Mouse (Mus musculus) midbrain, embryonic 15.5 days (tissue): ENCODE results near the gene P2ry14. TPM values are rescaled to one million over a fixed set of nuclear protein-coding genes. Genes with fewer than 3 reads are reported as not detected.

ENCODE experiments used
- ATAC-seq: fragments of 200-750 bp; cut with Nextera tagmentation; replicated peaks from 2 replicates; pipeline ENCODE4 v1.8.0; 2017; ENCODE audit warnings: moderate TSS enrichment
- H3K27ac ChIP-seq: fragments of 300-500 bp; sonication (generic); 2 replicates; pipeline ENCODE4 v1.5.1; 2015; ENCODE audit warnings: mild to moderate bottlenecking, inconsistent platforms
- H3K27me3 ChIP-seq: fragments of 300-500 bp; sonication (generic); replicated peaks from 2 replicates; pipeline ENCODE4 v1.6.1; 2015; ENCODE audit warnings: inconsistent platforms
- H3K36me3 ChIP-seq: fragments of 300-500 bp; sonication (generic); replicated peaks from 2 replicates; pipeline ENCODE4 v1.6.1; 2015; ENCODE audit warnings: inconsistent platforms
- H3K4me1 ChIP-seq: fragments of 300-500 bp; sonication (generic); 2 replicates; pipeline ENCODE4 v1.6.1; 2015; ENCODE audit warnings: inconsistent platforms
- H3K4me2 ChIP-seq: fragments of 300-500 bp; sonication (generic); 2 replicates; pipeline ENCODE4 v1.6.1; 2015; ENCODE audit warnings: inconsistent platforms, mild to moderate bottlenecking, moderate library complexity
- H3K4me3 ChIP-seq: fragments of 300-500 bp; sonication (generic); 2 replicates; pipeline ENCODE4 v1.5.1; 2015; ENCODE audit warnings: mild to moderate bottlenecking, inconsistent platforms
- H3K9ac ChIP-seq: fragments of 300-500 bp; sonication (generic); 2 replicates; pipeline ENCODE4 v1.6.1; 2015; ENCODE audit warnings: mild to moderate bottlenecking, inconsistent platforms
- H3K9me3 ChIP-seq: fragments of 300-500 bp; sonication (generic); 2 replicates; pipeline ENCODE4 v1.6.1; 2016; ENCODE audit warnings: inconsistent platforms
- WGBS: fragments of 180-500 bp; shearing (Covaris S2); methylation state at CpG from one replicate; pipeline ENCODE4 v1.1.7; 2015; ENCODE audit warnings: mixed read lengths; 5-methylcytosine and 5-hydroxymethylcytosine counted together
- polyA plus RNA-seq: library from polyadenylated mRNA; unstranded; fragments of >200 nt; fragmentation: Nextera tagmentation; extraction: Ambion mirVana; gene quantifications from 2 replicates; pipeline ENCODE4 v1.2.1, GENCODE M21; 2015

Gene P2ry14
- 4.0 TPM in 2 replicates for polyA plus RNA-seq

DNA sequence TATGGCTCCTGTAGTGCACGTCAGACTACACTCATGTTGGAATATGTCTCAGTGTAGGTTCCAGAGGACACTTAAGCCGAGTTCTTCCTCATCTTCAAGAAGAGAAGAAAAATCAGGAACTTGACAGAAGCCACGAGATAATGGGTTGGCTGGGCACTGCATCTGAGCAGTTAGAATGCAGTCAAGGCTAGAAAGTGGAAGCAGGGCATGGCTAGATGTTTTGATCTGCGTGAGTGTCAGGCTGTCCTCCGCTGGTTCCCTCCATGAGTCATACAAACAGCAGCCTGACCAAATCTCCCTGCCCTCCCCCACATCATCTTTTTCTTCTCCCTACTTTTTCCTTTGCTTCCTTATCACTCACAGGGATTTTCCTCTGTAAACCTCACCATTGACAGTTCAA, at the start of gene P2ry14:
P2ry14 (minus strand) TSS at position 195 of the 400 bp plus-strand sequence.
- Histone ChIP-seq H3K27ac (no peak within 1 kb of the TSS), H3K4me3 (no peak within 1 kb of the TSS), H3K4me2 (no peak within 1 kb of the TSS), H3K27me3 (no peaks in the 10 kb centered on the region), H3K9ac (no peak within 1 kb of the TSS), H3K9me3 (no peaks in the 10 kb centered on the region), H3K36me3 (no peaks in the 10 kb centered on the region), H3K4me1 (no peaks in the 10 kb centered on the region)
- WGBS = 90% methylated on average over 5 of the region's 5 CpGs
- ATAC-seq = no peak

GRCm38 (mm10) chr3:59197329-59197948, 44.0 kb upstream of the P2ry14 start:
- 82% methylated on average over 4 of the region's 4 CpGs for WGBS

DNA sequence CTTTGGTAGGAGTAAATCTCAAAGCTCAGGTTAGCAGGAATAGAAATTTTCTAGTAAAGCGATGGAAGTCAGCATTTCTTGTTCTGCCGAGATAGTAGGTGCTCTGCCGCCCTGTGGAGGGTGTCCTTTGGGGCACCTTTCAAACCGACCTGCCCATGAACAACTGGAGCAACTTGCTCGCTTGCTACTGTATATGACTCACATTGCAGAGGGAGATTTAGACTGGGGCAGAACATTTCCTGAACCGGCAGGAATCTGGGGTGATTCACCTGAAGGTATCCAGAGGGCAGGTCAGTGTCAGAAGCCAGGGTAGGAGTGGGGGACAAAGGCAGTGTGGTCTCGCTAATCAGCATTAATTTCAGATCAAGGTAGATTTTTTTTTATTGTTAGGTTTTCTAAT, 41.5 kb upstream of the P2ry14 start, which contains the start of gene Gpr87:
Gpr87 (minus strand) TSS at position 167 of the 400 bp plus-strand sequence.
- Histone ChIP-seq H3K4me1 (no peaks in the 10 kb centered on the region), H3K27me3 (no peaks in the 10 kb centered on the region), H3K9ac (no peak within 1 kb of the TSS), H3K9me3 (no peaks in the 10 kb centered on the region), H3K4me2 (no peak within 1 kb of the TSS), H3K36me3 (no peaks in the 10 kb centered on the region), H3K4me3 (no peak within 1 kb of the TSS), H3K27ac (no peak within 1 kb of the TSS)
- ATAC-seq = no peak
- WGBS = 91% methylated on average over 7 of the region's 7 CpGs

More at GRCm38 (mm10) chr3:59197329-59197948, 44.0 kb upstream of the P2ry14 start:
- no peak overlapping the region for H3K4me2 ChIP-seq
- no peak overlapping the region for H3K9ac ChIP-seq
- H3K27ac ChIP-seq = no peak overlapping the region
- no peaks in the 10 kb centered on the region for H3K36me3 ChIP-seq
- H3K27me3 ChIP-seq = no peaks in the 10 kb centered on the region
- H3K4me3 ChIP-seq = no peak overlapping the region
- no peaks in the 10 kb centered on the region for H3K9me3 ChIP-seq
- no peaks in the 10 kb centered on the region for H3K4me1 ChIP-seq
- ATAC-seq = no peak

DNA sequence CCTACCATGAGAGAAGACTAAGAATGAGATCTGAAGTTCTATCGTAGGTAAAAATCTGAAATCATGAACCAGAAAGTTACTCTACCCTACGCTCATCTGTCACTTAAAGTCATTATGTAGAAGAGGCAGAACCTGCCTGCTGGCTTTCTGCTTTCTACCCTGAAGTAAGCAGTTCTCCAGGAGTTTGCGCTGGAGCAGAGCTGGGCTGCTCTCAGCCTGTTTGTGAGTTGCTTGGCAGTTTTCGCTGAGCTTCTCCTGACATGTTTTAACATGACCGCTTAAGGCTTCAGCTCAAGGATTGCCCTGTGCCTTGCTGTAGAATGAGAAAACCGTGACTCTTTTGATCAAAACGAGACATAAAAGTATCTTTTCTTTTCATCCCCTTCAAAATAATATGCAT, 40.7 kb upstream of the P2ry14 start:
- Histone ChIP-seq H3K4me3 (no peak overlapping the region), H3K9ac (no peak overlapping the region), H3K9me3 (no peaks in the 10 kb centered on the region), H3K27me3 (no peaks in the 10 kb centered on the region), H3K4me2 (no peak overlapping the region), H3K36me3 (no peaks in the 10 kb centered on the region), H3K4me1 (no peaks in the 10 kb centered on the region), H3K27ac (no peak overlapping the region)
- no peak for ATAC-seq
- 89% methylated on average over 7 of the region's 7 CpGs for WGBS

GRCm38 (mm10) chr3:59191674-59192073, 38.3 kb upstream of the P2ry14 start:
- Histone ChIP-seq H3K27me3 (no peaks in the 10 kb centered on the region), H3K9ac (no peak overlapping the region), H3K4me1 (no peaks in the 10 kb centered on the region), H3K9me3 (no peaks in the 10 kb centered on the region), H3K36me3 (no peaks in the 10 kb centered on the region), H3K4me2 (no peak overlapping the region), H3K4me3 (no peak overlapping the region), H3K27ac (no peak overlapping the region)
- WGBS = 96% methylated on average over 6 of the region's 6 CpGs
- ATAC-seq = no peak

DNA sequence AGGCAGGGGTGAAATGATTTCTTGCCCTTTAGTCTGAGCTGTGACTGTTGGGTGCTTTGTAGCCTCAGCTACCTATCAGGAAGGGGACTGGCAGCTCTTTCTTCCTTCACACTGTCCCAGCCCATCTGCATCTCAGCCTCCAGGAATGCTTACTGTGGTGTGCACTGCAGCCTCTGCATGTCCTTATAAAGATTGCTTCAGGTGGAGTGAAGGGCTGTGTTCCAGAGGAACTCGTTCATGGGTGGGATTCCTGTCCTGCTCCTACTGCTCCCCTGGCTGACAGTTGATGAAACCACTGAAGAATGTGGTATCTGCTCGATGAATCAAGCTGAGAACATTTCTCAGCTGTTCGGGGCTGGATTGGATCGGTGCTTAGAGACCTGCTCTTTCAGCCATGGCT, 33.9 kb upstream of the P2ry14 start:
- no peak overlapping the region for H3K9ac ChIP-seq
- no peaks in the 10 kb centered on the region for H3K4me1 ChIP-seq
- H3K9me3 ChIP-seq = no peaks in the 10 kb centered on the region
- no peak for ATAC-seq
- no peaks in the 10 kb centered on the region for H3K27me3 ChIP-seq
- no peak overlapping the region for H3K4me3 ChIP-seq
- WGBS = 89% methylated on average over 4 of the region's 4 CpGs
- no peak overlapping the region for H3K27ac ChIP-seq
- no peaks in the 10 kb centered on the region for H3K36me3 ChIP-seq
- no peak overlapping the region for H3K4me2 ChIP-seq

DNA sequence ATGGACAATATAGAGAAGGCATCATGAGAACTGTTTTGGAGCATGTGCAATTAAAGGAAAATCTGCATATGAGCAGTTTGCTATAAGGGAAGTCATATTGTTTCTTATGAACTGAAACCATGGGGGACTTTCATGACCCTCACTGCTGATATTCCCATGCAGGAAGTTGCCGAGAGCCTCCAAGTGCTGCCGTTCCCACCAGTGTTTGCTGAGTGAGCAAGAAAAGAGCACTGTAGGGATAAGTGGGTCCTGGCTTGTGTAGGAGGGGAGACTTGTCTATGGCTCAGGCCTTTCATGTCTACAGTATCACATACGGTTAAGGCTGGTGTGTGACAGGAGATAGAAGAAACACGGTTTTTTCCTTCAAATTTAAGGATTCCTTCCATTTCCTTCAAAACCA, 32.2 kb upstream of the P2ry14 start:
- WGBS = 88% methylated on average over 4 of the region's 4 CpGs
- no peak overlapping the region for H3K4me3 ChIP-seq
- H3K27ac ChIP-seq = no peak overlapping the region
- no peak for ATAC-seq
- H3K9ac ChIP-seq = no peak overlapping the region
- H3K4me1 ChIP-seq = no peaks in the 10 kb centered on the region
- no peak overlapping the region for H3K4me2 ChIP-seq
- no peaks in the 10 kb centered on the region for H3K27me3 ChIP-seq
- no peaks in the 10 kb centered on the region for H3K9me3 ChIP-seq
- H3K36me3 ChIP-seq = no peaks in the 10 kb centered on the region

DNA sequence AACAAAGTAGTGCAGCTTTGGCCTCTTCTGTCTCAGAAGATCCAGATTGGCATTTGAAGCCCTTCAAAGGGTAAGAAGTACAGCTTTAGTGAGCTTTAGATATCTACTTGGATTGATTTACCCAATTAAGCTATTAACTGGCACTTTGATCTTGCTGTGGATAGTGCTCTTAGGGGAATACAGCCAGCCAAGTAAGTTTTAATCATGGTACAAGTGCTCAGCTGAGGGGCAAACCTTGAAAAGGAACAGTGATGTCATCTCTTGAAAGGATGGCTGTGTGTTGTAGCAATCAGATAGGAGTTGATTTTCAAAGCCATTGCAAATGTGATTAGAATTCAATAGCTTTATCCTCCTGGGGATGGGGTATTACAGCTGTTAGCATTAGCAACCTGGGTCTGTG, 28.7 kb upstream of the P2ry14 start:
- no peak overlapping the region for H3K27ac ChIP-seq
- ATAC-seq = peak; percentile 77; the same call in 1 of the 2 replicates
- H3K4me1 ChIP-seq = no peaks in the 10 kb centered on the region
- H3K27me3 ChIP-seq = no peaks in the 10 kb centered on the region
- no peaks in the 10 kb centered on the region for H3K36me3 ChIP-seq
- H3K4me3 ChIP-seq = no peak overlapping the region
- H3K4me2 ChIP-seq = no peak overlapping the region
- H3K9ac ChIP-seq = no peak overlapping the region
- no peaks in the 10 kb centered on the region for H3K9me3 ChIP-seq

- ATAC-seq = no peak
- Histone ChIP-seq H3K4me2 (no peak overlapping the region), H3K4me1 (no peaks in the 10 kb centered on the region), H3K9me3 (no peaks in the 10 kb centered on the region), H3K4me3 (no peak overlapping the region), H3K27me3 (no peaks in the 10 kb centered on the region), H3K9ac (no peak overlapping the region), H3K36me3 (no peaks in the 10 kb centered on the region), H3K27ac (no peak overlapping the region)
- WGBS = 64% methylated on average over 5 of the region's 5 CpGs
These were observed 27.7 kb upstream of the P2ry14 start for GRCm38 (mm10) chr3:59181134-59181533.

DNA sequence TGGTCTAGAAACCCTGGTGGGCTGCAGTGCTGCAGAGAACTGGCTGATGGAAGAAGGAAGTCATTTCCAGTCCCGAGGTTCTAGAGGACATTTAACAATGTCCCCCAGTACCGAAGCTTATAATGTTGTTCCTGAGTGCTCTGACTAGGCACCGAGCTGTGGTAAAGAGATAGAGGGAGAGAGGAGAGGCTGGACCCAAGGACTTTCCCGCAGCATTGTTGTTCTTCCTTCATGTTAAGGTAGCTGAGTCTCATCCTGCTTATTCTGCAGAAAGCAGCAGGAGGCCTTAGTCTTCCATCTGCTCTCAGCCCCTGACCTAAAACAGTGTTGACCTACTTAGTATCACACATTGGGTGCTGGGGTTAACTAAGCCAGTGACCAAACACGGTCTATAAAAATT, 23.5 kb upstream of the P2ry14 start:
- H3K4me1 ChIP-seq = no peaks in the 10 kb centered on the region
- no peak overlapping the region for H3K27ac ChIP-seq
- no peak for ATAC-seq
- no peak overlapping the region for H3K4me2 ChIP-seq
- no peaks in the 10 kb centered on the region for H3K9me3 ChIP-seq
- H3K9ac ChIP-seq = no peak overlapping the region
- H3K36me3 ChIP-seq = no peaks in the 10 kb centered on the region
- 70% methylated on average over 5 of the region's 5 CpGs for WGBS
- H3K4me3 ChIP-seq = no peak overlapping the region
- H3K27me3 ChIP-seq = no peaks in the 10 kb centered on the region

DNA sequence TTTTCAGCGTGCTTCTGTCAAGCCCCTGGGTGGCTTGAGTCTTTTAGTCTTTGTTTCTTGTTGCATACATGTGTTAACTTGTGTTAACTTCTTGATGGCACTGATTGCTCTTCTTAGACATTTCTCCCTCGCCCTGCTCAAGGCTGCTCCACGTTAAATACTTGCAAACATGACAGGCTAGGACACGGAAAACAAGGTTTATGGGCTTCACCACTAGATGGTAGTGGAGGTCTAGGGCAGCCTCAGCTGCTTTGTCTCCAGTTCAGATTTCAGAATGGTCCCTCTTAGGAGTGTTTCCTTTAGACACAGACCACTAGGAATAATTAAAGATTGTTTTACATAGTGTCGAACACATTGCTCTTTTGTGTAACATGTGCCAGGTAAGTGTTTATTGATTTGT, 21.8 kb upstream of the P2ry14 start:
- no peaks in the 10 kb centered on the region for H3K27me3 ChIP-seq
- H3K27ac ChIP-seq = no peak overlapping the region
- WGBS = 43% methylated on average over 5 of the region's 5 CpGs
- no peak overlapping the region for H3K9ac ChIP-seq
- no peak overlapping the region for H3K4me3 ChIP-seq
- ATAC-seq = peak; percentile 86
- no peak overlapping the region for H3K4me2 ChIP-seq
- H3K9me3 ChIP-seq = no peaks in the 10 kb centered on the region
- no peaks in the 10 kb centered on the region for H3K36me3 ChIP-seq
- H3K4me1 ChIP-seq = no peaks in the 10 kb centered on the region

GRCm38 (mm10) chr3:59174426-59175154, 21.2 kb upstream of the P2ry14 start:
- no peak for ATAC-seq
- Histone ChIP-seq H3K4me2 (no peak overlapping the region), H3K4me1 (no peaks in the 10 kb centered on the region), H3K9ac (no peak overlapping the region), H3K9me3 (no peaks in the 10 kb centered on the region), H3K27ac (no peak overlapping the region), H3K27me3 (no peaks in the 10 kb centered on the region), H3K36me3 (no peaks in the 10 kb centered on the region), H3K4me3 (no peak overlapping the region)
- 84% methylated on average over 6 of the region's 6 CpGs for WGBS
